Mouse (Mus musculus): ENCODE data around the gene Gabrb2.

- no peak for TF ChIP-seq EP300 (IDR thresholded peaks at IDR 0.05; ENCODE audit: insufficient read depth, low read depth, low read length)
- no peak for TF ChIP-seq CTCF (IDR thresholded peaks at IDR 0.05)
Measured at GRCm38 (mm10) chr11:42505911-42506310, 86.4 kb downstream of the Gabrb2 start.

All from heart, adult 2 months (tissue).